Mouse (Mus musculus) urinary bladder, adult 2 months (tissue): Measurements from ENCODE around the gene 8030474K03Rik. TPM values are rescaled to one million over a fixed set of nuclear protein-coding genes. Genes with fewer than 3 reads are reported as not detected.
"Not testable (repeated sequence)": the region's sequence is repeated elsewhere in the genome, so short reads cannot be mapped to it uniquely, and the experiment has no call there.

Experiments
- DNase-seq: peaks from one replicate; pipeline ENCODE4 v3.0.0; 2022; ENCODE audit warnings: low spot score
- polyA plus RNA-seq: library from polyadenylated mRNA; depleted of rRNA; stranded (reverse); fragments of >200 nt; gene quantifications from 2 replicates; pipeline ENCODE4 v1.2.3, GENCODE M21; 2012; rRNA removed

8030474K03Rik gene
- polyA plus RNA-seq = 0.10 and 0.12 TPM in 2 replicates

- DNase-seq = no peak
These were observed at the start of gene 8030474K03Rik, which contains the start of gene Gm4779 for GRCm38 (mm10) chrX:101794342-101794741. TSS of gene 8030474K03Rik (plus strand) at chrX:101794656. TSS of gene Gm4779 (minus strand) at chrX:101794423.

- no peak for DNase-seq
These were observed 44.3 kb upstream of the 8030474K03Rik start for GRCm38 (mm10) chrX:101750144-101750543.

- no peak for DNase-seq
These were observed 40.0 kb upstream of the 8030474K03Rik start for GRCm38 (mm10) chrX:101754478-101754877.

DNA sequence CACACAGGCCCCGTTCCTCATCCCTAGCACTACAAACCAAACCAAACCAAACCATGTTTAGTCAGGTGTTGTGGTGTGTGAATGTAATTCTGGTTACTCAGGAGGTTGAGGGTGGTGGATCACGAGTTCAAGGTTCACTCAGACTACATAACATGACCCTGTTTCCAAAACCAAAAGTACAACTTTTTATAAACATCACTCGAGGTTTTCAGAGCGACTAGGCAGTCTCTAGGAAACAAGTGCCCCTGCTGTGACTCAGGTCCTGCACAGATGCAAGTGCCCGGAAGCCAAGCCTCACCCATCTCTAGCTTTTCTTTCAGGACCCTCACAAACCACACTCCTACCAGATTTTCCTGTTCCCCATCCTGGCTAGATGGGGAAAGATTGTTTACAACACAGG, 29.8 kb upstream of the 8030474K03Rik start:
- no peak for DNase-seq

GRCm38 (mm10) chrX:101765111-101765510, 29.3 kb upstream of the 8030474K03Rik start:
- no peak for DNase-seq

DNA sequence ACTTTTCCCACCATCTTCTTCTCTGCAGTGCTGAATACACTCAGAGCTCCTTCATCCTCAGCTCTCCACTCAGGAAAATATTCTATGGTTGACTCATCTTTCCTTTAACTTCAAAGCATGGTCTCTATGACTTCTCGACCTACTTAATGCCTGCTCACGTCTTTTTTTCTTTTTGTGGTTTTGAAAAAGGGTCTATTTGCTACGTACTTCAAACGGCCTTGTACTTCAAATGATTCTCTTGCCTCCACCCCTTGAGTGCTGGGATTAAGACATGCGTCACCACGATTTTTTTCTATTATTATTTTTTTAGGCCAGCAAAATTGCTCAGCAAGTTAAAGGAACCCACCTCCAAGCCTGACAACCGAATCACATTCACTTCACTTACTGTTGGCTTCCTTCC, 27.2 kb upstream of the 8030474K03Rik start:
- DNase-seq = no peak

- DNase-seq = no peak
These were observed 25.0 kb upstream of the 8030474K03Rik start for GRCm38 (mm10) chrX:101769478-101769877.

- no peak for DNase-seq
These were observed 24.1 kb upstream of the 8030474K03Rik start for GRCm38 (mm10) chrX:101770307-101770706.

GRCm38 (mm10) chrX:101772035-101772434, 22.4 kb upstream of the 8030474K03Rik start:
- no peak for DNase-seq

DNA sequence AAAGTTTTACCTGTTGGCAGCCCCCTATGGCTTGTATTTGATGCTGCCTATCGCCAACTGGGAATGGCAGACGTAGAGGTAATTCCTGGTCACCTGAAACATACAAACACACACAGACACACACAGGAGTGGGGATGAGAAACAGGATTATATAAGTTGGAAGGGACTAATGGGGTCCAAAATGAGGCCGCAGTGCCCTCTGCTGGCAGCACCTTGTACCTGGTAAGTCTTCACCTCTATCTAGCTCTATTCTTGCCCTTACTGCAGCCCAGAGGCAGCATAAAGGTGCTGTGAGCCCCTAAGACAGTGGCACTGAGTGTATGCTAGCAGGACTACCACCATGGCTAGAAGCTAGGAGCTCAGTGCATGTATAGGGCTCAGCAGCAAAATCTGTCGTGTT, 2.9 kb upstream of the 8030474K03Rik start:
- no peak for DNase-seq

DNA sequence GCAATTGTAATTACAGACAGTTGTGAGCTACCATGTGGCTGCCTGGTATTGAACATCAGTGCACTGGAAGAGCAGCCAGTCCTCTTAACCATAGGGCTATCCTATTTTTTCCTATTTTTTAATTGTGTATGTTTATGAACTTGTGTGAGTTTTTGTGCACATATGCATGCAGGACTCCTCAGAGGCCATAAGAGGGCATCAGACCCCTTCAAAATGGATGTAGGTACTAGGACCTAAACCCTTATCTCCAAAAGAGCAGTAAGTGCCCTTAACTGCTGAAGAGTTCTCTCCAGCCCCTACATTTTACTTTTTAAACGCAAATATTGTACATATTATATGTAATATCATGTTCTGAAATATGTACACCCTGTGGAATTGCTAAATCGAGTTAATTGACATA, 11.1 kb downstream of the 8030474K03Rik start:
- DNase-seq = no peak

DNA sequence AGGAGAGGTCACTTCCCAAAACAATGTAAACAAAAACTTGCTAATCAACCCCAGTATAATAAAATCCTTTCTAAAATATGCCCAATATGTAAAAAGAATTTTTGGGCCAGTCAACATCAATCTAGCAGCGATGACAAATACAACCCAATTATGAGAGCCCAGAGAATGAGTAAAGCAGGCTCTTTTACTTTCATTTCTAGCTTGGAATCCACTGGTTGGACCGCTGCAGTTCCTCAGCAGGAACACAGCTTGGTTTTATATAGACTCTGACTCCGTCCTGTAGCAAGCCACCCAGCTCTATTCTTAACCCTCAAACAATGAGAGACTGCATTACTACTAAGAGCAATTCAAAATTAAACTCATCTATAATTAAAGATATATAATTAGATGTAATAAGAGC, 17.3 kb downstream of the 8030474K03Rik start:
- no peak for DNase-seq

GRCm38 (mm10) chrX:101819163-101819562, 24.7 kb downstream of the 8030474K03Rik start:
- DNase-seq = no peak

DNA sequence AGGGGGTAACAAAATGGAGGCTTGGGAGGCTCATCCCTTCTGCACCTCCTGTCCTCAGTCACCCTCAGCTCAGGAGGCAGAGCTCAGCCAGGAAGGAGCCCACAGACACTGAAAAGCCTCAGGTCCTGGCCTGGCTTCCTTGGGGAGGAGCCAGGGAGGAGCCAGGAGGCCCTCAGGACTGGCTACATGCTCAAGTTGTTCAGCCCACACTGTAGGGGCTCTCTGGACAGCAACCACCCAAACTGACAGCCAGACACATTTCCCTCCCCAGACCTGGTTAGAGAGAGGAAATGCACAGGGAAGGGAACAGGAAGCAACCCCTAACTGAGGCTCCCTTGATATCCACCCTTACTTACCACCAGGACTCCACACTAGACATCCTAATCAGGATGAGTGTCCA, 25.5 kb downstream of the 8030474K03Rik start:
- not testable (repeated sequence) for DNase-seq

GRCm38 (mm10) chrX:101847191-101847795, 52.8 kb downstream of the 8030474K03Rik start:
- DNase-seq = no peak

Other genes with a start within 250 kb of the 8030474K03Rik start
- 207 and 285 TPM in 2 replicates for gene Ogt, start 154.6 kb upstream of the 8030474K03Rik start, polyA plus RNA-seq
- gene Cxcr3, start 60.4 kb upstream of the 8030474K03Rik start, polyA plus RNA-seq = 2.3 and 2.4 TPM in 2 replicates
- 0.28 TPM in 2 replicates for gene Gm4779, start 233 bp upstream of the 8030474K03Rik start, polyA plus RNA-seq
- 6.4 and 8.8 TPM in 2 replicates for gene Nhsl2, start 54.7 kb downstream of the 8030474K03Rik start, polyA plus RNA-seq